ENCODE assay signal across 25 mouse cellular contexts in the genomic region with DNA sequence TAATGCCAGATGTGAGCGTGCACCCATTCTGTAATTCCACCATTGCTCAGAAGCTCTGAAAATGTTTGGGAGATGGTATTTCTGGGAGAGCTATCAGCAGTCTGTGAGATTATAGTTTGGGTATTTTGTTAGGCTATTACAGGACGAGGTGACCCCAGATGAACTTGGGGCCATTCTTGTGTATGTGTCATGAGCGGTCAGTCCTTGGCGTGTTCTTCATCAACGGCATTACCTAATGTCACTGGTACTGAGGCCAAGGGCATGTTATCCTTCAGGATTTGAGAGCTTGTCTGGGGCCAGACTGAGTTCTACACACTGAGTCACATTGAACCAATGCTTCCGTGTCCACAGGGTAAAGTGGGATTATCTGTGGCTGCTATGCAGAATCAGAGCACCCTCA.
DNase-seq lines count a peak whose midpoint lies in the region; ATAC-seq and TF ChIP-seq lines count a peak whose summit lies in the region.
"Had no signal": no experiment of that assay in that cellular context is flagged by ENCODE, and none has a peak within 500 bp of the region (broad histone marks: within the 10 kb centered on the region; RNA-seq: fewer than 3 reads in every experiment).

No protein-coding gene starts in this region.

- H3K4me1 ChIP-seq in heart, postnatal 0 days (ENCODE audit: control insufficient read depth, insufficient read depth), result no peaks in the 10 kb centered on the region
- peaks cover 32% of the 10 kb centered on the region for H3K4me1 ChIP-seq in thymus, adult 2 months (replicated peaks; ENCODE audit: control insufficient read depth, insufficient read depth, low read length)

- WGBS in heart, postnatal 0 days, result 78% methylated on average over 6 of the region's 6 CpGs
- WGBS in thymus, adult 2 months, result 98% methylated on average over 6 of the region's 6 CpGs

- 0 out of 2 replicates have a peak, but pooled peaks have one; percentile 30 for ATAC-seq in heart, postnatal 0 days (ENCODE audit: insufficient read depth, low read depth)
- ATAC-seq: CD4-positive, CD25-positive, alpha-beta regulatory T cell, adult 4 months; forebrain, embryonic 14.5 days; forebrain, postnatal 0 days; hindbrain, postnatal 0 days; inflammation-experienced regulatory T-cells, adult 6 months; intestine, embryonic 16.5 days had no signal

- TF ChIP-seq POLR2A in thymus, adult 2 months (IDR thresholded peaks at IDR 0.05; ENCODE audit: control insufficient read depth, extremely low read depth, insufficient read depth, low read length, poor library complexity), result no peak

- H3K9ac ChIP-seq in heart, postnatal 0 days (replicated peaks; ENCODE audit: low read depth, low read length), result no peak overlapping the region
- H3K9ac ChIP-seq: embryonic facial prominence, embryonic 12.5 days; embryonic facial prominence, embryonic 15.5 days; forebrain, postnatal 0 days; hindbrain, embryonic 14.5 days had no signal

- H3K36me3 ChIP-seq in heart, postnatal 0 days (replicated peaks; ENCODE audit: control insufficient read depth, insufficient read depth, low read length), result no peaks in the 10 kb centered on the region
- H3K36me3 ChIP-seq in thymus, adult 2 months (ENCODE audit: control insufficient read depth, insufficient read depth, low read length), result no peaks in the 10 kb centered on the region
- H3K36me3 ChIP-seq: embryonic facial prominence, embryonic 12.5 days; embryonic facial prominence, embryonic 15.5 days had no signal

- no peaks in the 10 kb centered on the region for H3K9me3 ChIP-seq in heart, postnatal 0 days (replicated peaks; ENCODE audit: control insufficient read depth, low read length)
- H3K9me3 ChIP-seq: embryonic facial prominence, embryonic 15.5 days had no signal

- TF ChIP-seq CTCF in heart, postnatal 0 days (IDR thresholded peaks at IDR 0.05; ENCODE audit: low read depth), result no peak
- no peak for TF ChIP-seq CTCF in thymus, adult 2 months (IDR thresholded peaks at IDR 0.05; ENCODE audit: borderline replicate concordance, control insufficient read depth, extremely low read depth, insufficient read depth, low read length, poor library complexity)

- H3K4me2 ChIP-seq in heart, postnatal 0 days (ENCODE audit: low read depth, low read length), result no peak overlapping the region
- H3K4me2 ChIP-seq: embryonic facial prominence, embryonic 12.5 days; embryonic facial prominence, embryonic 15.5 days; heart, embryonic 11.5 days; hindbrain, embryonic 14.5 days had no signal

- no peak for TF ChIP-seq EP300 in heart, postnatal 0 days (IDR thresholded peaks at IDR 0.05; ENCODE audit: low read depth)

- no peak for DNase-seq in heart, postnatal 0 days (ENCODE audit: low spot score)
- DNase-seq in heart, postnatal 4 days, result no peak
- peak; percentile 83 for DNase-seq in adrenal gland, adult 2 months
- DNase-seq in adrenal gland, adult 8-10 months, result peak; percentile 77
- DNase-seq in adrenal gland, postnatal 25 days, result peak; percentile 12
- no peak for DNase-seq in thymus, adult 2 months
- DNase-seq in adipocyte (ENCODE audit: low spot score), result no peak
- DNase-seq: cerebellum, adult 11 months; cerebellum, adult 2 months; cerebellum, adult 9-11 months; cerebellum, postnatal 25 days; forebrain, postnatal 0 days; gastrocnemius, adult 2 months; gastrocnemius, postnatal 14 days; kidney, adult 18-20 months; kidney, adult 9 months had no signal

- H3K27ac ChIP-seq in heart, postnatal 0 days (ENCODE audit: low read depth), result no peak overlapping the region
- no peak overlapping the region for H3K27ac ChIP-seq in thymus, adult 2 months (ENCODE audit: control insufficient read depth, insufficient read depth, low read length)
- H3K27ac ChIP-seq: embryonic facial prominence, embryonic 12.5 days; embryonic facial prominence, embryonic 15.5 days; gastrocnemius, adult 2 months; hindbrain, embryonic 14.5 days; hindbrain, postnatal 0 days had no signal

- H3K27me3 ChIP-seq in heart, postnatal 0 days (ENCODE audit: control insufficient read depth, insufficient read depth, low read length), result no peaks in the 10 kb centered on the region
- H3K27me3 ChIP-seq in thymus, adult 2 months (ENCODE audit: control insufficient read depth, insufficient read depth, low read length), result no peaks in the 10 kb centered on the region
- H3K27me3 ChIP-seq: embryonic facial prominence, embryonic 12.5 days; embryonic facial prominence, embryonic 15.5 days had no signal

- no peak overlapping the region for H3K4me3 ChIP-seq in heart, postnatal 0 days (ENCODE audit: low read depth, low read length)
- H3K4me3 ChIP-seq in thymus, adult 2 months (ENCODE audit: control insufficient read depth, insufficient read depth, low read length), result no peak overlapping the region
- H3K4me3 ChIP-seq: embryonic facial prominence, embryonic 12.5 days; embryonic facial prominence, embryonic 15.5 days; gastrocnemius, adult 2 months had no signal

Comparison
In these comparisons a context has a peak if more than half of its experiments do, and no peak if none do; other contexts are left out.
1. DNase-seq: peak in adrenal gland, adult 2 months (single experiment), adrenal gland, adult 8-10 months (single experiment) and adrenal gland, postnatal 25 days (single experiment); none in heart, postnatal 0 days (single experiment), heart, postnatal 4 days (single experiment), thymus, adult 2 months (single experiment) and adipocyte (single experiment).